Mouse (Mus musculus): ENCODE measurements around the gene Dcaf4.

Dcaf4 gene

GRCm38 (mm10) chr12:83495961-83496282, 24.3 kb upstream of the Dcaf4 start:
- DNase-seq (ENCODE audit: low spot score in 2 of 2): no peak

- no peak for DNase-seq (ENCODE audit: low spot score in 2 of 2)
Measured at GRCm38 (mm10) chr12:83496336-83496735, 23.9 kb upstream of the Dcaf4 start.

- no peak for DNase-seq (ENCODE audit: low spot score in 2 of 2)
Measured at GRCm38 (mm10) chr12:83496736-83497135, 23.5 kb upstream of the Dcaf4 start.

DNA sequence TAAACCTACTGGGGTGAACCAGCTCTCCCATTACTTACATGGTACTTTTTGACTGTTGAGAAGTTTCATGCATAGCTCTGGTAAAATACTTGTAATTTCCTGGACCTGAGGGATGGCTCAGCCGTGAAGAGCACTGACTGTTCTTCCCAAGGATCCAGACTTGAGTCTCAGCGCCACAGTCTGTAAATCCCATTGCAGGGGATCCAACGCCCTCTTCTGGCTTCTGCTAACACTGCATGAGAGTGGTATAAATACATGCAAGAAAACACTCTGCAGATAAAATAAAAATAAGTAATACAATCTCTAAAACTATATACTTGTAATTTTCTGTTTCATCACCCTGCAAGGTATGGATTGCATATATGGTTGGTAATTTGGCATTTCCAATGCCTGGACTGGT, 22.3 kb upstream of the Dcaf4 start:
- DNase-seq (ENCODE audit: low spot score in 2 of 2): no peak

DNA sequence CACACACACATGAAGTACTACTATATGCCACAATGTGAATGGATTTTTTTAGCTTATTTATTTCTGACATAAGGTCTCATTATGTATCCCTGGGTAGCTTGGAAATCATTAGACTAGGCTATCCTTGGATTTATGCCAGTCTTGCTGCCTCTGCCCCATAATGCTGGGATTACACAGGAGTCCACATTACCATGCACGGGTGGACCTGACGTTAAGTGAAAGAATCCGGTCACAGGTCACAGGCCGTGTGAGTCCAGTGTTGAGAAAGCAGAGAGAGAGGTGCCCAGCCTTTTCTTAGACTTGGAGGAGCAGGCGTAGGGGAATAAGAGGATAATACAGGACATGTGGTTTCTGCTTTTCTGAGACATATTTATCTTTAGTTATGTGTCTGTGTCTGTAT, 21.0 kb upstream of the Dcaf4 start:
- no peak for DNase-seq (ENCODE audit: low spot score in 2 of 2)

- DNase-seq (ENCODE audit: low spot score in 2 of 2): peak in 1 of 2 experiments; percentile 56
Measured at GRCm38 (mm10) chr12:83502190-83502589, 18.1 kb upstream of the Dcaf4 start.

GRCm38 (mm10) chr12:83506543-83506942, 13.7 kb upstream of the Dcaf4 start:
- DNase-seq (ENCODE audit: low spot score in 2 of 2): no peak

- no peak for DNase-seq (ENCODE audit: low spot score in 2 of 2)
Measured at GRCm38 (mm10) chr12:83510586-83510985, 9.7 kb upstream of the Dcaf4 start.

- no peak for DNase-seq (ENCODE audit: low spot score in 2 of 2)
Measured at GRCm38 (mm10) chr12:83512783-83513182, 7.5 kb upstream of the Dcaf4 start.

DNA sequence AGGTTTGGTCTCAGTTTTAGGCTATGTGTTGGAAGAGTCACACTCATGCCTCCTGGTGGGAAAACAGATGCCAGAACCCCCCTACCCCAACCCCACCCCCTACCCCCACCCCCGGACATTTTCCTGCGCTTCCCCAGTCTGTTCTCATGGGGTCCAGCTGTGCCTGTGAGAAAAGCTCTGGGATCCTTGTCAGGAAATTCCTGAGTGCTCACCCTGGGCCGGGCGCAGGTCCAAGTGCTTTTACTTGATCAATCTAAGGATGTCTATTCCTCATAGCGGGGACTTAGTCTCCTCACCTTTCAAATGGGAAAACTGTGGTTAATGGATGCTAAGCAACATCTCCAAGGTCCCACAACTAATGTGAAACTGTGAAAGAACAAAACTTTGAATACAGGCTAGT, 7.1 kb upstream of the Dcaf4 start:
- no peak for DNase-seq (ENCODE audit: low spot score in 2 of 2)

DNA sequence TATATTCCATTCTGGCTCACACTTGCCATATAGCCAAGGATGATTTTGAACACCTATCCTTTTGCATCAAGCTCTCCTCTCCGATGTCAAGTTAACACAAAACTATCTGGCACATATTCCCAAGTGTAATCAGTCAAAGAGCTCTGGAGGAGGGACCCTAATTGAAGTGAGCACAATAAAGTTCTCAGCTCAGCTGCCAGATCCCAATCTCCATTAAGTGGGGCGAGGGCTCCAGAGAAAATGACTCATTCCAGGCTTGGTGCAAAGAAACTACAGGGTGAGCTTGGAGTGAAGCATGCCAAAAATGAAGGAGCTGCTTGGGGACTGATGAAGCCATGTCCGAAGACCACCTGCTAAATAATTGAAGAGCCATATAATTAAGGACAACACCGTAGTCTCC, 6.0 kb upstream of the Dcaf4 start:
- DNase-seq (ENCODE audit: low spot score in 2 of 2): no peak

- DNase-seq (ENCODE audit: low spot score in 2 of 2): no peak
Measured at GRCm38 (mm10) chr12:83517580-83517979, 2.7 kb upstream of the Dcaf4 start.

GRCm38 (mm10) chr12:83521083-83521482, 817 bp downstream of the Dcaf4 start:
- no peak for DNase-seq (ENCODE audit: low spot score in 2 of 2)

DNA sequence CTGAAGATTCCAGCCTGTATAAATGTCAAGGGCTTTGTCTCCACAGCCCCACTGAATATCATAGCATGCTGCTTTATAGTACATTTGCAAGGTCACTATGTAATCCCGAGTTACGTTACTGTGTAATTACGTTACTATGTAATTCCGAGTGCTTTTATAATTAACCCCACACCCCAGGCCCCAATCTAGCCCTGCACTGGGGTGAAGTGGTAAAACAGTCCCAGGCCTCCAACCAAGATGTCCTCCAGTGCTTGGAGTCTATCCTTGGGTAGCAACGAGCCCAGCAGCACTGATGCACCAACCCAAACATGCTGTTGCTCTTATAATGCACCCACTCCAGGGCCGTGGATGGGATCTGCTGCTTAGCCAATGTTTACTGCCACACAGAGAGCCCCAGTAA, 2.8 kb downstream of the Dcaf4 start:
- no peak for DNase-seq (ENCODE audit: low spot score in 2 of 2)

DNA sequence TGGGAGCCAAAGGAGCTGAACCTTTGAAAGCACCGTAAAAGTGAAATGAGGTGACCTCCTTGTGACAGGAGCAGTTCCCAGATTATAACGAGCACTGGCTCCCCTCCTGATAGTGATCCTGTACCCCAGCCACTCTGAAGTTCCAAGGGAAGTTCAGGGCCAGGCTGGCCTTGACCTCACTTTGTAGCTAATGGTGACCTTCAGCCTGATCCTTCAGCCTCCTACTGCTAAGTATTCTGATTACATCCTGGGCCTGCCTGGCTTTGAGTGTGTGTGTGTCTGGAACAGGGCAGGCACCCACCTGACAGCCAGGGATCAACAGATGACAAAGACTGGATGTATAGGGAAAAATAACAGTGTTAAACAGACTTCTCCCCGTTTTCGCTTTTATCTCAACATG, 3.6 kb downstream of the Dcaf4 start:
- no peak for DNase-seq (ENCODE audit: low spot score in 2 of 2)

DNA sequence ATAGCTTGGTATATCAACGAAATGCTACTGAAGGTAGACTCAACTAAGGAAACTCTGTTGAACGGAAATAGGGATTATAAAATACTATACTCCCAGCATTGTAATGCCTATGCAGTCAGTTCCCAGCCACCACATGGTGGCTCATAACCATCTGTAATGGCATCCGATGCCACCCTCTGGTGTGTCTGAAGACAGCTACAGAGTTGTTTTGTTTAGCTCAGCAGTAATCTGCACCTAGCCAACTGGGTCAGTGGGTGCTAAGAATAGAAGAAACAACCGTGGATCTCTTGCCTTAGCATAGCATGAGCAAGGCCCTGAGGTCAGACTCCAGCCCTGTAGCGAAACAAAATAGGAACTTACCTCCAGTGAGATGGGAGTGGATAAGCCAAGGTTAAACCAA, 4.1 kb downstream of the Dcaf4 start:
- DNase-seq (ENCODE audit: low spot score in 2 of 2): no peak

DNA sequence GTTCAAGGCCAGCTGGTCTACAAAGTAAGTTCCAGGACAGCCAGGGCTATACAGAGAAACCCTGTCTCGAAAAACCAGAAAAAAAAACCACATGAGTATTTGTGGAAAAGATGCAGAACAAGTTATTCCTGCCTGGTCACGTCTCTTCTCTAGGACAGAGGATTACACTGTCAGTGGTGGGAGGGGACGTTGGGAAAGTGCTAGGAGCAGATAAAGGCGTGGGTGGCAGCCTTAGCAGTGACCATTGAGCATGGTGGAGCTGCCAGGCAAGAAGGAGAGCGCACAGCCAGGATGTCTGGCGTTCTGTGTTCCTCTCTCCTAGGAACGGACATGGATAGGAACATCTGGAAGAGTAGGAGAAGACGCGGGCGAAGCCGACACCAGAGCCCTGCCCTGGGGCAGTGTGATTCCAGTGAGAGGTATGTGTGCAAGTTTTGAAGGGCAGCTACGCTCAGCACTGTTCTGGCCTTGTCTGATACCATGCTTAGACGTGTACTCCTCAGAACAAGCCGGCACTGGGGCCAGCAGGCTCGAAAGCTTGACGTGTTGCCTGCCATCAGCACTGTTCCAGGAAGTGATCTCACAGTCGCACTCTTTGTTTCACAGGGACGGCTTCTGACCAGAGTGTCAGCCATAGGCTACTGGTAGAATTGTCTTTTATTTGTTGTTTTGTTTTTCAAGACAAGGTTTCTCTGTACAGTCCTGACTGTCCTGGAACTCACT, 5.7 kb downstream of the Dcaf4 start:
- DNase-seq (ENCODE audit: low spot score in 2 of 2): no peak

DNA sequence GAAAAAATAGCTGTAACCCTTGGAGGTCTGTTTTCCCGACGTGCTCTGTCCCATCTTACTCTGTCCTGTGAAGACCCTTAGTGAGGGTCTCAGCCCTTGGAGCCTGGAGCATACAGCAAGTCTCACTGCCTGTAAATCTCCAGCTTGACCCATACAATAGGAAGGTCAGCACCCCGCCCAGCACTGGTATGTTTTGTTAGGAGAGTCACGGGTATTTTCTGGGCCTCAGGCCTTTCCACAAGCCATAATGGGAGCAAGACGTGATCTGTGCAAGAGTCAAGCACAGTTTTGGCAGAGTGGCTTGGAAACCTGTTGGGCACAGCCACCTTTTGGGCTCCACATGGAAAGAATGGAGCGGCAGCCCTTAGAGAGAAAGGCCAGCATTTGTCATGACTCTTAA, 7.5 kb downstream of the Dcaf4 start:
- DNase-seq (ENCODE audit: low spot score in 2 of 2): no peak

GRCm38 (mm10) chr12:83528665-83529064, 8.4 kb downstream of the Dcaf4 start:
- no peak for DNase-seq (ENCODE audit: low spot score in 2 of 2)

GRCm38 (mm10) chr12:83531992-83532391, 11.7 kb downstream of the Dcaf4 start:
- DNase-seq (ENCODE audit: low spot score in 2 of 2): no peak

DNA sequence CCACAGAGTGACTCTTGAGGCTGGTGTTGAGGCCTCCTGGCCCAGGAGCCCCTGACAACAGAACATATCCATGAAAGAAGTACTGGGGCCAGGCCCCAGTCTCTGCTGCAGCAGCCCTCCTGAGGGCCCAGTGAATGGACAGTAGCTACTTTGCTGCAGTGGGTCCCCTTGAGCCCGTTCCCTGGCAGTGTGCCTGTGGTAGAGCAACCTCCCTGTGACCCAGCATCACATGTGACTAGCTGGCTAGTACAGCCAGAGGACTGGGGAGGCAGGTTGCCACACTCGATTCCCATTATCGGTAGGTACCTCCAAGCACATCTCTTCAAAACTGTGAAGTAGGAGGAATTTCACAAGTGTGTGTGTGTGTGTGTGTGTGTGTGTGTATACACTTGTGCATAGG, 12.7 kb downstream of the Dcaf4 start:
- no peak for DNase-seq (ENCODE audit: low spot score in 2 of 2)

GRCm38 (mm10) chr12:83534190-83534589, 13.9 kb downstream of the Dcaf4 start:
- no peak for DNase-seq (ENCODE audit: low spot score in 2 of 2)

DNA sequence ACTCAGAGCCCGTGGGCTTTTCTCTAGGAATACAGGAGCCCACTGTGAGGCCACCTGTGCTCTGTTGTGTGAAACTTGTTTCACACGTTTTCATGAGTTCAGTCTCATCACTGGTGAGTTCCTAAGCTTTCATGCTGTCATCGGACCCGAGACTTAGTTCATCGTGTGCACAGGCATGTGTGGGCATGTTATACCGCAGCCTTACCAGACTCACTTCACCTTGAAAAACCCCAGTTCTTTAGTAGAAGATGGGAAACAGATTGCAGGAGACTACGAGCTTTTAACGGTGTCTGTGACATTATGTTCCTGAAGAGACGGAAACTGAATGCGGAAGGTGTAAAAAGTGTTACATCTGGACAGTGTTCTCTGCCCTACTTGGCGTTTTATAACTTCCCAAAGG, 15.2 kb downstream of the Dcaf4 start:
- DNase-seq (ENCODE audit: low spot score in 2 of 2): no peak

DNA sequence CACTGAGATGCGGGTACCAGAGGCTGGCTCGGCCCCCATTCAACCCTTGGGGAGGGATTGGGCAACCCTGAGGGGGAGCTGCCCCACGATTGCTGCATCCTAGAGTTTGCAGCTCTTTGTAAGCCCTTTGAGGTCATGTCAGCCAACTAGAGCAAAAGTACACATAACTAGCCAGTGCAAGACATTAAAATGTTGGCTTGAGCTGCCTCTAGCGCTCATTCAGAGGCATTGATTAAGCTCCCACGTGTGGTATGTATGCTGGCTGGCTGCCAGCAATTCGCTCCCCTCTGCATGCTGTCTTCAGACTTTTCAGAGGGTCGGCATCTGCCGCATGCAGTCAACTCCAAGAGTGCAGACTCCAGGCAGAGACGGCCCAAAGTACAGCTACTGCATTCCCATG, 15.8 kb downstream of the Dcaf4 start:
- DNase-seq (ENCODE audit: low spot score in 2 of 2): no peak

All from thymus, postnatal 10 days (tissue).